Mouse (Mus musculus) brain, embryonic 18.5 days (tissue): ENCODE measurements around the gene Rtkn.

Experiments
- DNase-seq: peaks from one replicate; pipeline ENCODE4 v3.0.0-alpha.2; 2012; ENCODE audit warnings: low read depth, low spot score

Gene Rtkn

GRCm38 (mm10) chr6:83134951-83135513 lies at the start of gene Rtkn:
TSS of gene Rtkn (plus strand) at chr6:83135463.
- DNase-seq, result no peak

DNA sequence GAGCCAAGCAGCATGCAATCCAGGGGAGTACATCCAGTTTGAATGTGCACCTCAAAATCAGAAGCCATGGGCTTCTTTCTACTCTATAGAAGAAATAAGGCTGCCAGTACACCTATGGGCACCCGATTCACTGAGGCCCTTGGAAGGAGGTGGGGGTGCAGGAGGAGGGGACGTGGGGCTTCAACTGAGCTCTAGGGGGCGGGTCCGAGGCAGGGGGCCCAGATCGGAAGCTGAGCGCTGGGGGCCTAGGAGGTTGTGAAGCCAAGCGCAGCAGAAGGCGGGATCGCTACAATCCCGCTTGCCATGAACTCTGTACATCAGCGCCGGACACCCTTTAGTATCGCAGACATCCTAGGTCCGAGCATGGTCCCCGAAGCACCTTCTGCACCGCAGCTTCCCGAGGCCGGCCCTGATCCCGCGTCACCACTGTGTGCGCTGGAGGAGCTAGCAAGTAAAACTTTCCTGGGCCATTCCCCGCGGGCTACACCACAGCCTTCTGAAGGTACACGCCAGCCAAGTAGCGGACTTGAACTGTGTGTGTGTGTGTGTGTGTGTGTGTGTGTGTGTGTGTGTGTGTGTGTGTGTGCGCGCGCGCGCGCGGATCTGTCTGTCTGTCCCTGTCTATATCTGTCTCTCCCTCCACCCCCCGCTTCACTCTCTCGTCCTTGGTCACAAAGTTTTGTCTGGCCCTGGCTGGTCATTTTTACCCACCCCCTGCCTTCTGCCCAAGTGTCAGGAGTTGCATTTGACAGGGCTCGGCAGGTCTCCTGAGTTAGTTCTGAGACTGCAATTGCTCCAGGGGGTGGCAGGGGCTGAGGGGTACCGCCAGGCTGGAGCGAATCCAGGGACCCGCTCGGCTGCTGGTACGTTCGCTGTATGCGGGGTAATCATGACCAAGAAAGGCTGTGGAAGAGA lies 48.9 kb upstream of the Rtkn start, which contains the start of gene Lbx2:
Lbx2 (plus strand) TSS at position 247 of the 915 bp plus-strand sequence.
- no peak for DNase-seq

DNA sequence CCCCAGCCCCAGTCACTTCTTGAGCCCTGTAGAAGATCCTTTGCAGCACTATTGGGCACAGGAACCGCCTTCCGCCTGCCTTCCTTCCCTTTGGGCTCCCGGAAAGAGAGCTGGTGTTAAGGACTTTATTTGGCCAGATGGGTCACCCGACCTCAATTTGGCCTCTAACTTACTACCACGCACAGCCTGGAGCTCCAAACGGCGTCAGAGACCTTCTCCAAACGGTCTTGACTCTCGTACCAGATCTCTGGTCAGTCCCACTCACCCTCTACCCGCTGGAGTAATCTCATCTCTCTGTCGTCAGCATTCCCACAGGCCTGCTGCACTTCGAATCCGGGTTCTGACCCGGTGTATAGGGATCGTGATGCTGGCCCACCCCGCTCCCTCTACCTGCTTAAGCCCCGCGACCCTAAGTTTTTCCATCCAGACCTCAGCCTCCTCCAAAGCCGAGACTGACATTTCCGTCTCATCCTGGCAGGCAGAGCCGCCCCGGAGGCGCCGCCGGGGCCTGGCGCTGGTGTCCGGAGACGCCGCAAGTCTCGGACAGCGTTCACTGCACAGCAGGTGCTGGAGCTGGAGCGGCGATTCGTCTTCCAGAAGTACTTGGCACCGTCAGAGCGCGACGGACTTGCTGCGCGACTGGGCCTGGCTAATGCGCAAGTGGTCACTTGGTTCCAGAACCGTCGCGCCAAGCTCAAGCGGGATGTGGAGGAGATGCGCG lies 47.9 kb upstream of the Rtkn start:
- no peak for DNase-seq

GRCm38 (mm10) chr6:83087926-83088260 lies 47.4 kb upstream of the Rtkn start:
- DNase-seq, result no peak

DNA sequence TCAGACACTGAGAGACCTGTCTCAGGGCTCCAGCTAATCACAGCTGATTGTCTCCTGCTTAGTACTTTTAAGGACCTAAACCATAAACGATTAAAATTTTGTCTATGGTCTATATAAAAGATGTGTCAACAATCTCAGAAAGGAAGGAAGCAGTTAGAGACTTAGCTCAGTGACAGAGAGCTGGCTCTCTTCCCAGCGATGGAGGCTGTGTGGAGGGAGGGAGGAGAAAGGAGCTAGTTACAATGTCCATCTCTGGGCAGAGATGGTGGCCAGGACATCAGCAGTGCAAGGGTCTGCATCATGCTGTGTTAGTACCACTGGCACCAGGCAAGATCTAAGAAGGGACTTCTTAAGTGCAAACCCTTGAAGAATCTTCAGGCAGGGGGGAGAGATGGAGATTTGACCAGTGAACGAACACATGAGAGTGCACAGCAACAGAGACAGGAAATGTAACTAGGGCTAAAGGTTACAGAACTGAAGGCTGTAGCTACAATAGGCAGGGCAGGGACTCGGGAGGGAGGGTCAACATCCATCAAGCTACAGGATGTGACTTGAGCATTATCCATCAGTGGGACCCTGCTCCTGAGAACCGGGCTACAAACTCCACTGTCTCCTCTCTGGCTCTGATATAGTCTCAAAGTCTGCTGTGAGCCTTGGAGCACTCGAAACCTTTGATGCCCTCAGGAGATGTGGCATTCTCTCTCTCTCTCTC lies 42.7 kb upstream of the Rtkn start:
- DNase-seq, result no peak

DNA sequence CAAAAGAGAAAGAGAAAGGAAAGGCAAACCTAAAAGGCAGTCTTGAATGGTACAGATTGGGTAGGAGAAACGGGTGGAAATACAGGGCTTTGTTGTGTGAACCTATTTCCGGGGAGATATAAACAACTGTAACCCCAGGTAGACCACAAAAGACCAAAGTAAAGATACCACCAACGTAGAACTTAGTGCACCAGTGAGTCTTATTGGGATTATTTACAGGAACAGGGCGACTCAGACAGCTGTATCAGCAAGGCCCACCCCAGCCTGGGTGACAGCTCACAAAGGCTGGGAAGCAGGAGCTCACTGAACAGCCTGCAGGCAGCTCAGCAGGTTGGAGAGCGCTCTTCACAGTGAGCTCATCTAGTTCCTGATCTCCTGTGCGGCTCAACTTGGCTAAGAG lies 39.3 kb upstream of the Rtkn start:
- DNase-seq, result no peak

DNA sequence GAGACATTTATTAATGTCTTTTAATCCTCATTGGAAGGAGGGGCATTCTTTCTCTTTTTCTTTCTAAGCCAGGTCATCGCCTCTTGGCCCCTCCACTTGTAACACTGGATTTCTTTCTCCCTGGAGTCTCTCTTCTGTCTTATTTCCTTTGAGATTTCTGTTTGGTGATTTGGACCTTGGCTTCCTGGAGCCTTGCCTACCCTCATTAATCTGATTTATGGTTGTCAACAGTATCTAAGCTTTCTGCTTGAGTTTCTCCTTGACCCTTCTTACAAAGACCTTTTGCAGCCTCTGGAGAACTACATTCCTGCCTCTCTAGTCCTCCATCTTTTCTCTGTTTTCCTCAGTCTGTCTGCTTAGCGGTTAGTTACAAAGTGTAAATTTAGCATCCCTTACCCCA lies 36.9 kb upstream of the Rtkn start:
- DNase-seq, result no peak

GRCm38 (mm10) chr6:83101316-83101687 lies 34.0 kb upstream of the Rtkn start, which contains the start of the genes Ccdc142 and Gm42688:
TSS of gene Ccdc142 (plus strand) at chr6:83101601.
TSS of gene Gm42688 (plus strand) at chr6:83101617.
- peak; percentile 83 for DNase-seq

- no peak for DNase-seq
Observed at GRCm38 (mm10) chr6:83101688-83102556, 33.3 kb upstream of the Rtkn start.

DNA sequence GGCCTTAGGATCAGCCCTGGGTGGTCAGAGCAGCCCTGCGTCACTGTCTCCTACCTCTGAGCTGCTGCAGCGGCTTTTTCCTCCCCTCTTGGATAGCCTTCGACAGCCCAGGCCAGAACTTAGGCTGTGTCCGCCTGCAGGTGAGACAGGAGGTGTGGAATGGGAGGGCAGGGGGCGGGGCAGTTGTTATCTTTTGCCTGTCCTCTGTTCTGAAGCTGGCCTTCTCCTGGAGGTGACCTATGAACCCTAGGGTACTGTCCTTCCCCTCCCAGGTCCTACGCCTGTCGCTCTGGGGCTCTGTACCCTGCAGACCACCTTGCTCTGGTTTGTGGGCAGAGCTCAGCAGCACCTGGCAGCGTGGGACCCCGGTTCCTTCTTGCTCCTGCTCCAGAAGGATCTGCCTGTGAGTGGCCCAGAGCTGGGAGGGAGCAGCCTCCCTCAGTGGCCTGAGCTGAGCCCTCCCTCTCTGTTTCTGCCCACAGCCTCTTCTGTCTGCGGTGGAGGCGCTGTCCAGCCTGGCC lies 32.1 kb upstream of the Rtkn start:
- no peak for DNase-seq

DNA sequence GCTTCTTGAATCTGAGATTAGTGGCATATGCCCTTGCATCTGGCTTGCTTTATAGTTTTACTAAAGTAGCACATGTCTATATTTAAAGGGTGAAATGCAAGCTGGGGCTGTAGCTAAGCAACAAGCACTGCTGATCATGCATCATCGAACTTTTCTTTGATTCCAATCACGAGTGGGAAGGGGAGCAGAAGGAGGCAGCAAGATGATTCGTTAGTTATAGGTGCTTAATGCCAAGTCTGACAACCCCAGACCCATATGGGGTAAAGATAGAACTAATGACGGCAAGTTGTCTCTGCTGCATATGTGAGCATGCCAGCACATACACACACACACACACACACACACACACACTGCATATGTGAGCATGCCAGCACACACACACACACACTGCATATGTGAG lies 31.1 kb upstream of the Rtkn start:
- DNase-seq, result no peak

DNA sequence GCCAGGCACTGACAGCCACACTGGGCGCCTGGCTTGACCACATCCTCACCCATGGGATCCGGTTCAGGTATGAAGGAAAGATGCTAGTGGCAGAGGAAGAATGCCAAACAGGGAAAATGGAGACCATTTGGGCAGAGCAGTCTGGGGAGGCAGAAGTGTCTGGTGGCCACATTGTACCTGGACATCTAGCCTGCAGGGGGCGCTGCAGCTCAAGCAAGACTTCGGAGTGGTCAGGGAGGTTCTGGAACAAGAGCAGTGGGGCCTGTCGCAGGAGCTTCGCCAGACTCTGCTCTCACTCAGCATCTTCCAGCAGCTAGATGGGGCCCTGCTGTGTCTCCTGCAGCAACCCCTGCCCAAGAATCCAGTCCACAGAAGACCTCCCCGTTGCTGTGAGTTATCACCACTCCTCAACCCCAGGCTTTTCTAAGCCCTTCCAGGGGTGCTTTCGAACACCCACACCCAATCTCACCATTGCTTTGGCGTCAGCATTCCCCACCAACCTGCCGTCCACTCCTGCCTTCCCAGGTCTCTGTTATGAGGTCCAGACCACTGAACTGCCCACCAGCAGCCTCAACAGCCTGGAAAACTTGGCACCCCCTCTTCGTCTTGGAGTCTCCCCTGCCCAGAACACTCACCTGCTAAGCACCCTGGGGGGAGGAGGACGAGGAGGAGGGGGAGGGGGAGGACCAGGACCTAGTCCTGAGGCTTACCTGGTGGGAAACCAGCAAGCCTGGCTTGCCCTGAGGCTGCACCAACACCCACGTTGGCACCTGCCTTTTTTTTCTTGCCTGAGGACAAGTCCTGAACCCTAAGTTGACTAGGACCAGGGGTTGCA lies 27.5 kb upstream of the Rtkn start:
- no peak for DNase-seq

- DNase-seq, result no peak
Observed at GRCm38 (mm10) chr6:83108762-83109668, 26.2 kb upstream of the Rtkn start, which contains the start of gene Mrpl53. TSS of gene Mrpl53 (plus strand) at chr6:83109040.

GRCm38 (mm10) chr6:83111510-83112136 lies 23.6 kb upstream of the Rtkn start:
- no peak for DNase-seq

DNA sequence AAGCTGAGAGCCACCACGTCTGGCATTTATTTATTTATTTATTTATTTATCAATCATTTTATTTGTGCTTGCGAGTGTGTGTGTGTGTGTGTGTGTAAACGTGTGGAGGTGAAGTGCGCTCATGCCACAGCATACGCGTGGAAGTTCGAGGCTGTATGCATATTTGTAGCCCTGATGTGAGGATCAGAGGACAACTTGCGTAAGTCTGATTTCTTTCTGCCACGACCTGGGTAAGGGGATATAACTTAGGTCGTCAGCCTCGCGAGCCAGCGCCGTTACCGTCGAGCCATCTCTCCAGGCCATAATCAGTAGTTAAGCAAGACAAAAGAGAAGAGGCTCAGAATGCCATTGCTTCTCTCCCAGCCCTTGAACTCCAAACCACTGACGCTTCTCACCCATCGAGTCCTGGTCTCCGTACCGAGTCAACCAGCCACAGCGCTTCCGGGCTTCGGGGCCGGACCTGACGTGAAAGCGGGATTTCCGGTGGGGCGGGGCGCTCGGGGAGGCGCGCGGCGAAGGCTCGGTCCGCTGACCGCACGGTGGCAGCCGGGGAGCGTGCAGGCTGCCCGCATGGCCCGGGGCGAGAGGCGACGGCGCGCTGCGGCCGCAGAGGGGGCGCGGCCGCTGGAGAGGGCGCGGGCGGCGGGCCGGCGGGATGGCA lies 20.1 kb upstream of the Rtkn start, which contains the start of gene Mogs:
Mogs (plus strand) TSS at position 486 of the 661 bp plus-strand sequence.
- no peak for DNase-seq

GRCm38 (mm10) chr6:83115682-83116372 lies 19.4 kb upstream of the Rtkn start:
- no peak for DNase-seq
